In genomic region chr6:124770511-124770910, GRCm38 (mm10) we compare ENCODE assay signal across 32 mouse cellular contexts. TPM values are rescaled to one million over a fixed set of nuclear protein-coding genes. Genes with fewer than 3 reads are reported as not detected.
A peak's percentile ranks its signal among the peaks of the same experiment; 100 is the strongest.
DNase-seq lines count a peak whose midpoint lies in the region; TF ChIP-seq lines count a peak whose summit lies in the region.
"Had no signal": no experiment of that assay in that cellular context is flagged by ENCODE, and none has a peak within 500 bp of the region (broad histone marks: within the 10 kb centered on the region; RNA-seq: fewer than 3 reads in every experiment).

No protein-coding gene starts in this region.

- H3K27me3 ChIP-seq in heart, embryonic 10.5 days (ENCODE audit: insufficient read depth, poor library complexity, severe bottlenecking) = peaks cover 71% of the 10 kb centered on the region

- intact Hi-C loops in heart, postnatal 10 days (cut with DNase I) = no loop called here

- H3K27ac ChIP-seq in heart, embryonic 10.5 days = peak overlapping the region; percentile 74
- H3K27ac ChIP-seq in layer of hippocampus, adult 2 months = 0 out of 2 replicates have a peak overlapping the region, but pooled peaks have one; percentile 10
- H3K27ac ChIP-seq: forebrain, embryonic 13.5 days; gastrocnemius, adult 2 months; limb, embryonic 15.5 days; liver, embryonic 14.5 days; lung, embryonic 15.5 days had no signal

- H3K36me3 ChIP-seq in heart, embryonic 10.5 days = no peaks in the 10 kb centered on the region
- H3K36me3 ChIP-seq: lung, embryonic 15.5 days; neural tube, embryonic 13.5 days had no signal

- no peak for TF ChIP-seq CTCF in layer of hippocampus, adult 2 months (conservative IDR thresholded peaks at IDR 0.05)

- 72% methylated on average over 15 of the region's 15 CpGs for WGBS in heart, embryonic 10.5 days

- no peak overlapping the region for H3K4me3 ChIP-seq in heart, embryonic 10.5 days
- H3K4me3 ChIP-seq in layer of hippocampus, adult 2 months = no peak overlapping the region

- H3K9me3 ChIP-seq in heart, embryonic 10.5 days = no peaks in the 10 kb centered on the region
- H3K9me3 ChIP-seq: forebrain, embryonic 13.5 days; limb, embryonic 15.5 days; lung, embryonic 15.5 days; megakaryocyte, embryonic 14.5 days; neural tube, embryonic 13.5 days had no signal

- H3K4me1 ChIP-seq in heart, embryonic 10.5 days = peaks cover 33% of the 10 kb centered on the region

- DNase-seq in heart, embryonic 10.5 days (ENCODE audit: low spot score) = no peak
- no peak for DNase-seq in heart, postnatal 10 days
- DNase-seq in layer of hippocampus, adult 2 months (ENCODE audit: low spot score in 2 of 2) = no peak
- no peak for DNase-seq in layer of hippocampus, adult 8-10 months (ENCODE audit: low spot score in 2 of 2)
- peak; percentile 52 to 55 for DNase-seq in cerebellum, postnatal 36 days
- DNase-seq in MN1 (ENCODE audit: low spot score) = no peak
- no peak for DNase-seq in retina, postnatal 1 day
- DNase-seq: adrenal gland, postnatal 14 days; embryo, embryonic 11 days; gastrocnemius, adult 2 months; heart, postnatal 4 days; kidney, postnatal 25 days; lung, postnatal 36 days; midbrain, embryonic 14.5 days; right cerebral cortex, adult 18-20 months; right cerebral cortex, postnatal 4 days; thymus, postnatal 25 days had no signal

RNA-seq across cellular contexts. Expression of gene Eno2, which starts 1.0 kb away (rescaled TPM):
- 4.5 and 4.8 TPM in 2 replicates for polyA plus RNA-seq in heart, embryonic 10.5 days (2016; fragmentation: Nextera tagmentation; extraction: Ambion mirVana)
- 1 to 10 TPM; 3.4 to 3.7 TPM for total RNA-seq in heart, postnatal 10 days (2021)
- 1,000 to 10,000 TPM in 1 of 2 experiments, 100 to 1,000 TPM in 1; 981 to 1,025 TPM for total RNA-seq in layer of hippocampus, adult 2 months (2021)
- 1,000 to 10,000 TPM in 3 of 4 experiments, 100 to 1,000 TPM in 1; 993 to 1,113 (median 1,027) TPM for total RNA-seq in layer of hippocampus, adult 8-10 months (2022)

RNA-seq across cellular contexts. Expression of gene Lrrc23, which starts 9.0 kb away (rescaled TPM):
- polyA plus RNA-seq in heart, embryonic 10.5 days (2016; fragmentation: Nextera tagmentation; extraction: Ambion mirVana) = 0.17 and 0.26 TPM in 2 replicates
- not detected for total RNA-seq in heart, postnatal 10 days (2021)
- 1 to 10 TPM; 1.4 to 1.6 TPM for total RNA-seq in layer of hippocampus, adult 2 months (2021)
- 1 to 10 TPM; 2.3 to 5.1 (median 3.3) TPM for total RNA-seq in layer of hippocampus, adult 8-10 months (2022)
- total RNA-seq: adrenal gland, postnatal 14 days; gastrocnemius, postnatal 4 days had no signal
- polyA plus RNA-seq: heart, embryonic 14.5 days had no signal

RNA-seq across cellular contexts. Expression of gene Atn1, which starts 14.2 kb away (rescaled TPM):
- polyA plus RNA-seq in heart, embryonic 10.5 days (2016; fragmentation: Nextera tagmentation; extraction: Ambion mirVana) = 7.4 and 11.4 TPM in 2 replicates
- 10 to 100 TPM; 59.4 to 59.7 TPM for total RNA-seq in heart, postnatal 10 days (2021)
- total RNA-seq in layer of hippocampus, adult 2 months (2021) = 100 to 1,000 TPM; 159 to 164 TPM
- total RNA-seq in layer of hippocampus, adult 8-10 months (2022) = 100 to 1,000 TPM; 138 to 158 (median 147) TPM

RNA-seq across cellular contexts. Expression of gene Gm45234, which starts 14.7 kb away (rescaled TPM):
- polyA plus RNA-seq in heart, embryonic 10.5 days (2016; fragmentation: Nextera tagmentation; extraction: Ambion mirVana) = not detected in 2 replicates
- under 1 TPM in 1 of 2 experiments, not detected in 1; 0.98 TPM for total RNA-seq in heart, postnatal 10 days (2021)
- not detected for total RNA-seq in layer of hippocampus, adult 2 months (2021)
- total RNA-seq in layer of hippocampus, adult 8-10 months (2022) = 1 to 10 TPM in 1 of 4 experiments, not detected in 3; 5.1 TPM
- total RNA-seq: adrenal gland, postnatal 14 days; gastrocnemius, adult 2 months; left cerebral cortex, postnatal 25 days had no signal
- polyA plus RNA-seq: C2C12; embryonic facial prominence, embryonic 14.5 days; forebrain, embryonic 13.5 days; frontal cortex, adult 2 months; heart, embryonic 14.5 days; intestine, postnatal 0 days; kidney, embryonic 14.5 days; liver, embryonic 14.5 days; lung, embryonic 15.5 days; midbrain, embryonic 14.5 days; neural tube, embryonic 13.5 days; stomach, embryonic 14.5 days had no signal

RNA-seq across cellular contexts. Expression of gene Grcc10, which starts 29.3 kb away (rescaled TPM):
- 297 and 301 TPM in 2 replicates for polyA plus RNA-seq in heart, embryonic 10.5 days (2016; fragmentation: Nextera tagmentation; extraction: Ambion mirVana)
- total RNA-seq in heart, postnatal 10 days (2021) = 100 to 1,000 TPM; 322 to 335 TPM
- 100 to 1,000 TPM; 295 to 339 TPM for total RNA-seq in layer of hippocampus, adult 2 months (2021)
- total RNA-seq in layer of hippocampus, adult 8-10 months (2022) = 100 to 1,000 TPM; 311 to 385 (median 325) TPM

Comparison
In these comparisons a context has a peak if more than half of its experiments do, and no peak if none do; other contexts are left out.
1. DNase-seq: peak in cerebellum, postnatal 36 days (2 of 2); none in heart, embryonic 10.5 days (single experiment), heart, postnatal 10 days (0 of 2), layer of hippocampus, adult 2 months (0 of 2), layer of hippocampus, adult 8-10 months (0 of 2), MN1 (single experiment) and retina, postnatal 1 day (single experiment).
2. RNA of gene Eno2, which starts 1.0 kb away (total RNA-seq): 993 to 1,113 TPM in layer of hippocampus, adult 8-10 months and 981 to 1,025 TPM in layer of hippocampus, adult 2 months; 3.4 to 3.7 TPM in heart, postnatal 10 days; every median in the first group is over 100 times any median in the second.